Mouse (Mus musculus) intestine, postnatal 0 days (tissue): Measurements from ENCODE around the gene Fgfbp1. TPM values are rescaled to one million over a fixed set of nuclear protein-coding genes. Genes with fewer than 3 reads are reported as not detected.

Experiments
- ATAC-seq: fragments of 200-750 bp; cut with Nextera tagmentation; 2 replicates; pipeline ENCODE4 v1.8.0; 2017; ENCODE audit warnings: mild to moderate bottlenecking, moderate TSS enrichment, moderate library complexity
- H3K27ac ChIP-seq: fragments of 300-500 bp; sonication (generic); 2 replicates; pipeline ENCODE4 v1.5.1; 2014; ENCODE audit warnings: mild to moderate bottlenecking, low read depth, low read length, moderate library complexity
- H3K27me3 ChIP-seq: fragments of 300-500 bp; sonication (generic); replicated peaks from 2 replicates; pipeline ENCODE4 v1.6.1; 2014; ENCODE audit warnings: low read length, mixed read lengths; ENCODE audit not compliant: control insufficient read depth, insufficient read depth
- H3K36me3 ChIP-seq: fragments of 300-500 bp; sonication (generic); 2 replicates; pipeline ENCODE4 v1.6.1; 2014; ENCODE audit warnings: mild to moderate bottlenecking, moderate library complexity; ENCODE audit not compliant: control insufficient read depth, insufficient read depth
- H3K4me1 ChIP-seq: fragments of 300-500 bp; sonication (generic); replicated peaks from 2 replicates; pipeline ENCODE4 v1.6.1; 2014; ENCODE audit warnings: antibody characterized with exemption, low read length, mixed read lengths; ENCODE audit not compliant: control insufficient read depth, insufficient read depth
- H3K4me2 ChIP-seq: fragments of 300-500 bp; sonication (generic); replicated peaks from 2 replicates; pipeline ENCODE4 v1.6.1; 2014; ENCODE audit warnings: low read depth, mild to moderate bottlenecking, moderate library complexity
- H3K4me3 ChIP-seq: fragments of 300-500 bp; sonication (generic); 2 replicates; pipeline ENCODE4 v1.5.1; 2014; ENCODE audit warnings: low read depth, low read length
- H3K9ac ChIP-seq: fragments of 300-500 bp; sonication (generic); 2 replicates; pipeline ENCODE4 v1.6.1; 2014; ENCODE audit warnings: mild to moderate bottlenecking, low read depth, low read length
- H3K9me3 ChIP-seq: fragments of 300-500 bp; sonication (generic); 2 replicates; pipeline ENCODE4 v1.6.1; 2016; ENCODE audit warnings: mixed run types; ENCODE audit not compliant: control insufficient read depth
- CTCF ChIP-seq: sonication (generic); IDR thresholded peaks from 2 replicates; pipeline ENCODE4 v1.5.1; 2016; ENCODE audit warnings: low read depth, mild to moderate bottlenecking, control low read depth, antibody characterized with exemption, moderate library complexity
- WGBS: fragments of 180-500 bp; shearing (Covaris S2); extraction: QIAGEN DNeasy Blood & Tissue Kit; methylation state at CpG from one replicate; pipeline ENCODE4 v1.1.7; 2014; 5-methylcytosine and 5-hydroxymethylcytosine counted together
- polyA plus RNA-seq: library from polyadenylated mRNA; unstranded; fragments of >200 nt; fragmentation: Nextera tagmentation; extraction: Ambion mirVana; gene quantifications from 2 replicates; pipeline ENCODE4 v1.2.1, GENCODE M21; 2015

Gene Fgfbp1
- polyA plus RNA-seq, 1 experiment from 2014 or later: 19.2 TPM

DNA sequence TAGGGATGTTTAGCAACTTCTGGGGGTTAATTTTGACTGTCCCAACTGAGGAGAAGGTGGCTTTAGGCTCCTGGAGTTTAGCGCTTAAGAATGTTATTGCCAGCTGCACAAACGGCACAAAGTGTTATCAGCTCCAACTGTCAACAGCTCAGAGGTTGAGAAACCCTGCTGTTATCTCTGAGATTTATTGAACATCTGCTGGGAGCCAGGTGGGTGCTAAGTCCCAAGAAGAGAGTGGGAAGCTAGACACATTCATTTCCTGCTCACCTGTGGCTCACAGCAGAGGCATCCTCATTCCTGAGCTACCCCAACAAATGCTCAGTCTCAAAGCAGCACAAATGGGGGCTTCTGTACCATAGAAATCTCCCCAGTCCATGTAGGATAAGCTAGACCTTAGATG, 10.4 kb downstream of the Fgfbp1 start:
- no peaks in the 10 kb centered on the region for H3K36me3 ChIP-seq
- ATAC-seq: peak; percentile 77
- H3K4me1 ChIP-seq: peaks cover 5% of the 10 kb centered on the region
- no peak overlapping the region for H3K9ac ChIP-seq
- TF ChIP-seq CTCF: no peak
- 0 out of 2 replicates have a peak overlapping the region, but pooled peaks have one; percentile 25 for H3K4me2 ChIP-seq
- no peak overlapping the region for H3K27ac ChIP-seq
- H3K9me3 ChIP-seq: no peaks in the 10 kb centered on the region
- 14% methylated on average over 2 of the region's 2 CpGs for whole genome bisulfite sequencing
- H3K27me3 ChIP-seq: no peaks in the 10 kb centered on the region
- no peak overlapping the region for H3K4me3 ChIP-seq

DNA sequence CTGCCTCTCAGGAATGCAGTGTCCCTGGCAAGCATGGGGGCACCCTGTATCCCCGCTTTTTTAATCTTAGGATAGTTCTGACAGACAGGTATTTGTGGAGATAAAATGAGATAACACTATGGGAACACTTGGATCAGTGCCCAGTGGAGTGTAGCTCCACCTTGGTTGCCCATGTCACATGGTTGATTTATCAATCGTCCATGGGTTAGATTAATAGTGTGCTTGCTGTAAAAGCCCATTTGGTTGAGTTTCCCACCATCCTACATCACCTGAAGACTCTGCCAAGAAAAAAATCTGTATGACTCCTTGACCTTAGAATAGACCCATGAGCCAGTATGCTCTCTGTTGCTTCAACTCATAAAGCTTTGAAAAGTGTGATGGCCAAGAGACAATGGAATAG, 11.0 kb downstream of the Fgfbp1 start:
- no peak overlapping the region for H3K4me3 ChIP-seq
- no peak for ATAC-seq
- TF ChIP-seq CTCF: no peak
- no peaks in the 10 kb centered on the region for H3K27me3 ChIP-seq
- no peak overlapping the region for H3K27ac ChIP-seq
- WGBS: 37% methylated on average over 2 of the region's 2 CpGs
- peaks cover 5% of the 10 kb centered on the region for H3K4me1 ChIP-seq
- H3K9me3 ChIP-seq: no peaks in the 10 kb centered on the region
- H3K36me3 ChIP-seq: no peaks in the 10 kb centered on the region
- 0 out of 2 replicates have a peak overlapping the region, but pooled peaks have one; percentile 25 for H3K4me2 ChIP-seq
- no peak overlapping the region for H3K9ac ChIP-seq

DNA sequence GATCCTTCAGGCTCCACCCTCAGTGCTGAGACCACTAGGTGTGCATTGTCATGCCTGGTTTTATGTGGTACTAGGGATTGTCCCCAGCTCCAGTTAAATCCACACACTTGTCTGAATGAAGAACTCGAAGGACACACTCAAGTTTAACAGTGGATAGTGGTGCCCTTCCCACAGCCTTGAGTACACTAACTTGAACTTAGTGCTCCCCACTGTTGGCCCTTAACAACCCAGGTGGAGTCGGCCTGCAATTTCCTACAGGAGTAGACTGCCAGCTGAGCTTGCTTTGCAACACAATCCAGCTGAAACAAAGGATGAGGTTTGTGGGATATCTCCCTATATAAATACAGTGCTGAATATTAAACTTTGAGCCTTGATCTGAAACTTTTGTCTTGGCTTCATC, 12.9 kb downstream of the Fgfbp1 start:
- Histone ChIP-seq H3K9ac (no peak overlapping the region), H3K9me3 (no peaks in the 10 kb centered on the region), H3K4me1 (peaks cover 5% of the 10 kb centered on the region), H3K36me3 (no peaks in the 10 kb centered on the region), H3K27me3 (no peaks in the 10 kb centered on the region), H3K27ac (no peak overlapping the region), H3K4me2 (no peak overlapping the region), H3K4me3 (no peak overlapping the region)
- TF ChIP-seq CTCF: no peak
- WGBS: 34% methylated on average over 2 of the region's 2 CpGs
- ATAC-seq: no peak

DNA sequence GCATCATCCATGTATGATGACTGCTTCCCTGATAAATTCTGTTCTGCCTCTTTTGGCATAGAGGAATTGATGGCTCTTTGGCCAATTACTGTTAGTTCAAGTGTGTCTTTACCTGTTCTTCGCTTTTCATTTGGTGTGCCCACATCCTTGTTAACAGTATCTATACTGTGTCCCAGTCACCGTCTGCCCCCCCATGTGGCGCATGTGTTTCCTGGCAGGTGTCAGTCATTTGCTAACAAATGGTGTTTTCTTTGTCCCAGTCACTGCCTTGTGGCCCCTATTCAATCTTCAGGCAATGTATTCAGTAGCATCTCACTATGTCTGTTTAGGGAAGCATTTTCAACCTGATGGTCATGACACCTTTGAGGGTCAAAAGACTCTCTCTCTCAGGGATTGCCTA, 20.5 kb downstream of the Fgfbp1 start:
- Histone ChIP-seq H3K4me2 (no peak overlapping the region), H3K27me3 (no peaks in the 10 kb centered on the region), H3K9ac (no peak overlapping the region), H3K4me1 (no peaks in the 10 kb centered on the region), H3K36me3 (no peaks in the 10 kb centered on the region), H3K27ac (no peak overlapping the region), H3K4me3 (no peak overlapping the region), H3K9me3 (no peaks in the 10 kb centered on the region)
- ATAC-seq: no peak
- 91% methylated on average over 3 of the region's 3 CpGs for WGBS
- TF ChIP-seq CTCF: no peak

DNA sequence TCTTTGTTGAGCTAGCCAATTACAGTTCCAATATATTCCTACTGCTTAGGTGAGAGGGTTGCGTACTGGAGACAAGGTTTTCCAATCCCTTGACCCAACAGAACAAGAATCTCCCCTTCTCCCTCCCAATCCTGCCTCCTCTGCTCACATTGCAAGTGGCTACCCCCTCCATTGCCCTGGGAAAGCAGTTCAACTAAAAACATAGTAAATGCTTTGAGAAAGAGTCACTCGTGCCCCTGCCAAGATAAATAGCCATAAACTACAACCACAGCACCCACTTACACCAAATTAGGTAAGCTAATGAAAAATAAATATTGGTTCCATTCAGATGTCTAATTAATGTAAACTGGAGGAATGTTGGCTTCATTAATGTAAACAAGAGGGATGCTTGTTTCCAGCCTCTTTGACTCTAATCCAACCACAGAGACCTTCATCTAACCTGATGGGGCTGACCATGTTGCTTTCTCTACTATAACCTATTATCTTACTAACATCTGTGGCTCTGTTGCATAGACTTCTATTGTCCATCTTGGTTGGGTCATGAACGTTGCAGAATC, 21.6 kb downstream of the Fgfbp1 start:
- no peak overlapping the region for H3K4me2 ChIP-seq
- WGBS: 80% methylated on average over 3 of the region's 3 CpGs
- H3K36me3 ChIP-seq: no peaks in the 10 kb centered on the region
- no peaks in the 10 kb centered on the region for H3K9me3 ChIP-seq
- H3K27ac ChIP-seq: no peak overlapping the region
- no peaks in the 10 kb centered on the region for H3K4me1 ChIP-seq
- H3K27me3 ChIP-seq: no peaks in the 10 kb centered on the region
- no peak for ATAC-seq
- no peak overlapping the region for H3K4me3 ChIP-seq
- TF ChIP-seq CTCF: no peak
- no peak overlapping the region for H3K9ac ChIP-seq

GRCm38 (mm10) chr5:43953241-43953640, 28.3 kb downstream of the Fgfbp1 start:
- no peak overlapping the region for H3K4me3 ChIP-seq
- no peaks in the 10 kb centered on the region for H3K36me3 ChIP-seq
- WGBS: 71% methylated on average over 1 of the region's 1 CpGs
- no peak overlapping the region for H3K27ac ChIP-seq
- H3K4me1 ChIP-seq: 0 out of 2 replicates have a peak, but pooled peaks cover 5% of the 10 kb centered on the region
- no peak for TF ChIP-seq CTCF
- no peaks in the 10 kb centered on the region for H3K27me3 ChIP-seq
- no peak for ATAC-seq
- H3K9me3 ChIP-seq: no peaks in the 10 kb centered on the region
- H3K9ac ChIP-seq: no peak overlapping the region
- no peak overlapping the region for H3K4me2 ChIP-seq

- under 1% methylated on average over 8 of the region's 8 CpGs for WGBS
- Histone ChIP-seq H3K9ac (no peak overlapping the region), H3K36me3 (no peaks in the 10 kb centered on the region), H3K27me3 (no peaks in the 10 kb centered on the region), H3K4me3 (peak overlapping the region; percentile 13), H3K4me1 (0 out of 2 replicates have a peak, but pooled peaks cover 10% of the 10 kb centered on the region), H3K27ac (peak overlapping the region; percentile 70), H3K9me3 (no peaks in the 10 kb centered on the region), H3K4me2 (peak overlapping the region; percentile 61)
- ATAC-seq: 0 out of 2 replicates have a peak, but pooled peaks have one; percentile 1
- TF ChIP-seq CTCF: no peak
Measured at GRCm38 (mm10) chr5:43948748-43949275, 32.8 kb downstream of the Fgfbp1 start.
